Mouse (Mus musculus): ENCODE data around the gene Ice2.

DNA sequence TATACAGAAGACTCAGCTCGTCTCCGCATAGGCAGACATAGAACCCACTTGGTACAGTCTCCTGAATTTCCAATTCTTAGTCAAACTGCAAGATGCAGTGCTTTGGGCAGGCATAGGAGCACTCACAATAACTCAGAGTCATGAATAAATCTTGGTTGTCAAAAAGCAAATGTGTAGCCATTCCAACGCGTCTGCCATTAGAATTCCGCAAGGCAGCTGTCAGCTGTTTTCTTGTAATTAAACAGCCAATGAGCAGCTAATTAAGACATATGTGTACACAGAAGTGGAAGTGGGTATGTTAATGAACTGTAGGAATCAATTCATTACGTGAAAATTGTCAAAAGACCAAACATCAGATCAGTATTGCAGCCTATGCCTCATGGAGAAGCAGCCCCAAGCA lies 43.5 kb upstream of the Ice2 start:
- TF ChIP-seq POLR2A (IDR thresholded peaks at IDR 0.05; ENCODE audit: control insufficient read depth, low read depth, low read length) (no peak), CTCF (IDR thresholded peaks at IDR 0.05; ENCODE audit: control insufficient read depth, insufficient read depth, insufficient replicate concordance, low read depth, low read length) (no peak)
